Mouse (Mus musculus) kidney, postnatal 0 days (tissue): ENCODE data around the gene Gm5089. TPM values are rescaled to one million over a fixed set of nuclear protein-coding genes. Genes with fewer than 3 reads are reported as not detected.

Experiments
- ATAC-seq: fragments of 200-750 bp; cut with Nextera tagmentation; replicated peaks from 2 replicates; pipeline ENCODE4 v1.8.0; 2017; ENCODE audit warnings: low read depth, moderate number of reproducible peaks, moderate TSS enrichment, moderate library complexity; ENCODE audit not compliant: low FRiP score
- DNase-seq: peaks from one replicate; pipeline ENCODE4 v3.0.0-alpha.2; 2016; ENCODE audit warnings: low spot score
- H3K27ac ChIP-seq: fragments of 300-500 bp; sonication (generic); 2 replicates; pipeline ENCODE4 v1.5.1; 2014; ENCODE audit warnings: mild to moderate bottlenecking
- H3K27me3 ChIP-seq: fragments of 300-500 bp; sonication (generic); 2 replicates; pipeline ENCODE4 v1.6.1; 2014; ENCODE audit warnings: low read length, mixed read lengths; ENCODE audit not compliant: insufficient read depth
- H3K36me3 ChIP-seq: fragments of 300-500 bp; sonication (generic); 2 replicates; pipeline ENCODE4 v1.6.1; 2014; ENCODE audit warnings: low read length, mixed read lengths; ENCODE audit not compliant: insufficient read depth
- H3K4me1 ChIP-seq: fragments of 300-500 bp; sonication (generic); replicated peaks from 2 replicates; pipeline ENCODE4 v1.6.1; 2014; ENCODE audit warnings: antibody characterized with exemption, low read length, mixed read lengths; ENCODE audit not compliant: insufficient read depth
- H3K4me2 ChIP-seq: fragments of 300-500 bp; sonication (generic); 2 replicates; pipeline ENCODE4 v1.6.1; 2014; ENCODE audit warnings: mild to moderate bottlenecking, low read length, moderate library complexity, mixed read lengths
- H3K4me3 ChIP-seq: fragments of 300-500 bp; sonication (generic); replicated peaks from 2 replicates; pipeline ENCODE4 v1.5.1; 2014; ENCODE audit warnings: low read depth, low read length
- H3K9ac ChIP-seq: fragments of 300-500 bp; sonication (generic); 2 replicates; pipeline ENCODE4 v1.6.1; 2014; ENCODE audit warnings: low read depth, low read length
- H3K9me3 ChIP-seq: fragments of 300-500 bp; sonication (generic); replicated peaks from 2 replicates; pipeline ENCODE4 v1.6.1; 2016; ENCODE audit warnings: low read length, inconsistent platforms, mixed read lengths
- CTCF ChIP-seq: IDR thresholded peaks from 2 replicates; pipeline ENCODE4 v1.5.1; 2016; ENCODE audit warnings: antibody characterized with exemption, low read depth, mild to moderate bottlenecking, moderate library complexity
- WGBS: fragments of 180-500 bp; shearing (Covaris S2); extraction: QIAGEN DNeasy Blood & Tissue Kit; methylation state at CpG from one replicate; pipeline ENCODE4 v1.1.7; 2014; 5-methylcytosine and 5-hydroxymethylcytosine counted together
- polyA plus RNA-seq: library from polyadenylated mRNA; unstranded; fragments of >200 nt; fragmentation: Nextera tagmentation; extraction: Ambion mirVana; gene quantifications from 2 replicates; pipeline ENCODE4 v1.2.1, GENCODE M21; 2015

Gene Gm5089
- polyA plus RNA-seq, 1 experiment from 2014 or later: not detected

DNA sequence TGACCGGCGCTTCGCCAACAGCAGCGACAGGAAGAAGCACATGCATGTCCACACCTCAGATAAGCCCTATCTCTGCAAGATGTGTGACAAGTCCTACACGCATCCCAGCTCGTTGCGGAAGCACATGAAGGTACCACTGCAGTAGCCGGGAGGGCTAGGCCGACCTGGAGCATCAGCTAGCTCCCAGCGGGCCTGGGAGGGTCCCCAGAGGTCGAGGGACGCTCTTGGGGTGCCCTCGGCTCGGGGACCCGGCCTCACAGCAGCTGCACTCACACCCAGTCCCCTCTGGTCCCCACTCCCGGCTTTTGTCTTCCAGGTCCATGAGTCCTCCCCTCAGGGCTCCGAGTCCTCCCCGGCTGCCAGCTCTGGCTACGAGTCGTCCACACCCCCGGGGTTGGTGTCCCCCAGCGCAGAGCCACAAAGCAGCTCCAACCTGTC, 27.7 kb upstream of the Gm5089 start:
- TF ChIP-seq CTCF: no peak
- no peak for ATAC-seq
- Histone ChIP-seq H3K9ac (no peak overlapping the region), H3K4me1 (peaks cover 15% of the 10 kb centered on the region; the same call in 1 of the 2 replicates), H3K27me3 (peaks cover 95% of the 10 kb centered on the region), H3K27ac (no peak overlapping the region), H3K4me2 (no peak overlapping the region), H3K9me3 (no peaks in the 10 kb centered on the region), H3K4me3 (no peak overlapping the region), H3K36me3 (no peaks in the 10 kb centered on the region)
- DNase-seq: no peak
- under 1% methylated on average over 22 of the region's 22 CpGs for WGBS

DNA sequence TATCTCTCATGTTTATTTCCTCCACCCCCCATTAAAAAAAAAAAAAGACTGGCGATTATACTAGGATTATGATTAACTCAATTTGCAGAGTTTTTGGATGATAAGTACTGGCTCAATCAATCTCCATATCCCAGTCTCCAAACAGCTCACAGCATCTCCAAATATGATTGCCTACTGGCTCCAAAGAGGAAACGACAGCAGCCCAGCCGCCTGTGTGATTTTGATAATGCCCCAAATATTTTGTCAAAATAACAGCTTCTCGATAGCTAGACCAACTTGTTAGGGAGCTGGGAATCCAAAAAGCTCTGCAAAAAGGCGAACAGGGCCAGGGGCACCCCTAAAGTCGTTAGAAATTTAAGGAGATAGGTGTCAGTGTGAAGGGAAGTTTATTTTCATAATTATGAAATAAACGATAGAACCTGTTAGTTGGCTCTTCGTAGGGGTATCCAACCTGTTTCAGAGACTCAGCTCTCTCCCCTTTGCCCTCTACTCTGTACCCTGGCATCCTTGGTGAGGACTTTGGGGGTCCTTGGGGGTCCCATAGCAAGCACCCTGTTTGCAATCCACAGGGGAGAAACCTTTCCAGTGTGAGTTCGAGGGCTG, 27.2 kb upstream of the Gm5089 start:
- no peak overlapping the region for H3K4me3 ChIP-seq
- TF ChIP-seq CTCF: no peak

DNA sequence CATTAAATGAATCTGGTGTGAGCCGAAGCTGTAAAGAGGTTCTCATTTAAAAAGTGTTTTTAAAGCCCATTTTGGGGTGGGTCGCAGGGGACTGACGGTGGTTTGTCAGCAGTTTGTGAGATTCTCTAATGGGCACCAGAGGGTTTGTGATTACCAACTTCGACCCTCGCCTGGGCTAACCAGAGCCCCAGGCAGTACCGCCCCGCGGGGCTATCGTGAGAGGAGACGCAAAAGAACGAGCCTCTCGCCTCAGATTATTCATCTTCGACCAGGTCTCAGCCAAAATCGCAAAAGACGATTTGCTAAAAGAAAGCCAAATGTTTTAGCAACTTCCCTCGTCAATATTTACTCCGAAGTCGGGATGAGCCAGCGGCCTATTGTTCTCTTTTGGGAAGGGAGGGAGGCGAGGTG, 26.4 kb upstream of the Gm5089 start:
- Histone ChIP-seq H3K4me2 (no peak overlapping the region), H3K4me1 (peaks cover 15% of the 10 kb centered on the region; the same call in 1 of the 2 replicates), H3K36me3 (no peaks in the 10 kb centered on the region), H3K27ac (no peak overlapping the region), H3K27me3 (peaks cover 95% of the 10 kb centered on the region), H3K9ac (no peak overlapping the region), H3K4me3 (no peak overlapping the region), H3K9me3 (no peaks in the 10 kb centered on the region)
- ATAC-seq (no peak), DNase-seq (no peak)
- TF ChIP-seq CTCF: no peak
- 3% methylated on average over 20 of the region's 20 CpGs for WGBS

More for the DNA sequence above, 27.2 kb upstream of the Gm5089 start:
- H3K4me1 ChIP-seq: peaks cover 15% of the 10 kb centered on the region; the same call in 1 of the 2 replicates
- DNase-seq (no peak), ATAC-seq (no peak)
- H3K27ac ChIP-seq: no peak overlapping the region
- H3K9ac ChIP-seq: no peak overlapping the region
- H3K9me3 ChIP-seq: no peaks in the 10 kb centered on the region
- no peak overlapping the region for H3K4me2 ChIP-seq
- H3K27me3 ChIP-seq: peaks cover 95% of the 10 kb centered on the region
- H3K36me3 ChIP-seq: no peaks in the 10 kb centered on the region
- 2% methylated on average over 9 of the region's 9 CpGs for WGBS

DNA sequence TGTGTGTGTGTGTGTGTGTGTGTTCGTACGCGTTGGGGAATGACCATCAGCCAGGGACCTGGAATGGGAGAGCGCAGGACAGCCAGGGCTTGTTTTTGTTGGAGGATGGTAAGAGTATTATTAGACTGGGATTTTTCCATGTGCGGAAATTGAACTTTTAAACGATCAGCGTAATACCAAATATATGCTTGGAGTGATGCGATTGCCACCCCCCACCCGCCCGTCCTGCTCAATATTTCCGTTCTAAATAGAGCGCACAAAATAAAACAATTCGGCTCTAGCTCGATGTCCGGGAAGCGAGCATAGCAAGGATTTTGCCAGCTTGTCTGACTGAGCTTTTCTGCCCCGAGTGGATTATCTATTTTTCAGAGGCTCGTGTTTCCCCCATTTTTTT, 25.9 kb upstream of the Gm5089 start:
- peaks cover 95% of the 10 kb centered on the region for H3K27me3 ChIP-seq
- DNase-seq (no peak), ATAC-seq (no peak)
- H3K9ac ChIP-seq: no peak overlapping the region
- no peak overlapping the region for H3K4me2 ChIP-seq
- TF ChIP-seq CTCF: no peak
- 2% methylated on average over 18 of the region's 18 CpGs for WGBS
- H3K36me3 ChIP-seq: no peaks in the 10 kb centered on the region
- H3K4me3 ChIP-seq: no peak overlapping the region
- H3K4me1 ChIP-seq: peaks cover 15% of the 10 kb centered on the region; the same call in 1 of the 2 replicates
- H3K9me3 ChIP-seq: no peaks in the 10 kb centered on the region
- no peak overlapping the region for H3K27ac ChIP-seq

DNA sequence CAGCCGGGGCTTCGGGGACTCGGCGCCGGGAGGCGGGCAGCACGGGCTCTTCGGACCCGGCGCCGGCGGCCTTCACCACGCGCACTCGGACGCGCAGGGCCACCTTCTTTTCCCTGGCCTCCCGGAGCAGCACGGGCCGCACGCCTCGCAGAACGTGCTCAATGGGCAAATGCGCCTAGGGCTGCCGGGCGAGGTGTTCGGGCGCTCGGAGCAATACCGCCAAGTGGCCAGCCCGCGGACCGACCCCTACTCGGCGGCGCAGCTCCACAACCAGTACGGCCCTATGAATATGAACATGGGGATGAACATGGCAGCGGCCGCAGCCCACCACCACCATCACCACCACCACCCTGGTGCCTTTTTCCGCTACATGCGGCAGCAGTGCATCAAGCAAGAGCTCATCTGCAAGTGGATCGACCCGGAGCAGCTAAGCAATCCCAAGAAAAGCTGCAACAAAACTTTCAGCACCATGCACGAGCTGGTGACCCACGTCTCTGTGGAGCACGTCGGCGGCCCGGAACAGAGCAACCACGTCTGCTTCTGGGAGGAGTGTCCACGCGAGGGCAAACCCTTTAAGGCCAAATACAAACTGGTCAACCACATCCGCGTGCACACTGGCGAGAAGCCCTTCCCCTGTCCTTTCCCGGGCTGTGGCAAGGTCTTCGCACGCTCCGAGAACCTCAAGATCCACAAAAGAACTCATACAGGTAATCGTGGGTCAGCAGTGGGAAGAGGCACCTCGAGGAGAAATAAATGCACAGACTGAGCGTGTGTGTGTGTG, 25.3 kb upstream of the Gm5089 start:
- ATAC-seq (peak; percentile 6; the same call in 1 of the 2 replicates), DNase-seq (no peak)
- 1% methylated on average over 62 of the region's 62 CpGs for WGBS
- Histone ChIP-seq H3K27me3 (peaks cover 95% of the 10 kb centered on the region), H3K36me3 (no peaks in the 10 kb centered on the region), H3K4me3 (peak overlapping the region; percentile 33), H3K4me2 (peak overlapping the region; percentile 66), H3K9me3 (no peaks in the 10 kb centered on the region), H3K9ac (no peak overlapping the region), H3K27ac (no peak overlapping the region), H3K4me1 (peaks cover 15% of the 10 kb centered on the region; the same call in 1 of the 2 replicates)
- no peak for TF ChIP-seq CTCF

DNA sequence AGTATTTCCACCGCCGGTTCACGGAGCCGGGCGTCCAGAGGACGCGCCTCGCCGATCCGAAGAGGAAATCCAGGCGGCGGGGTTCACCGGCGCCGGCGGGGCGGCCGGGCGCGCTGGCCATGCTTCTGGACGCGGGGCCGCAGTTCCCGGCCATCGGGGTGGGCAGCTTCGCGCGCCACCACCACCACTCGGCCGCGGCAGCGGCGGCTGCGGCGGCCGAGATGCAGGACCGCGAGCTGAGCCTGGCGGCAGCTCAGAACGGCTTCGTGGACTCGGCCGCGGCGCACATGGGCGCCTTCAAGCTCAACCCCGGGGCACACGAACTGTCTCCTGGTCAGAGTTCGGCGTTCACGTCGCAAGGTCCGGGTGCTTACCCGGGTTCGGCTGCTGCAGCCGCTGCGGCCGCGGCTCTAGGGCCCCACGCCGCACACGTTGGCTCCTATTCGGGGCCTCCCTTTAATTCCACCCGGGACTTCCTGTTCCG, 24.7 kb upstream of the Gm5089 start:
- peak overlapping the region; percentile 33 for H3K4me3 ChIP-seq
- no peaks in the 10 kb centered on the region for H3K36me3 ChIP-seq
- peak overlapping the region; percentile 66 for H3K4me2 ChIP-seq
- H3K9ac ChIP-seq: peak overlapping the region; percentile 8; the same call in 1 of the 2 replicates
- H3K27me3 ChIP-seq: peaks cover 95% of the 10 kb centered on the region
- ATAC-seq: peak; percentile 21; the same call in 1 of the 2 replicates
- H3K9me3 ChIP-seq: no peaks in the 10 kb centered on the region
- DNase-seq: no peak
- under 1% methylated on average over 56 of the region's 65 CpGs for WGBS
- H3K27ac ChIP-seq: no peak overlapping the region
- no peak for TF ChIP-seq CTCF
- H3K4me1 ChIP-seq: peaks cover 15% of the 10 kb centered on the region; the same call in 1 of the 2 replicates
